Mouse (Mus musculus): Measurements from ENCODE around the gene Prss50. TPM values are rescaled to one million over a fixed set of nuclear protein-coding genes. Genes with fewer than 3 reads are reported as not detected.
A peak's percentile ranks its signal among the peaks of the same experiment; 100 is the strongest.

Gene Prss50
- polyA plus RNA-seq, 1 experiment from 2014 or later = 0.24 TPM

DNA sequence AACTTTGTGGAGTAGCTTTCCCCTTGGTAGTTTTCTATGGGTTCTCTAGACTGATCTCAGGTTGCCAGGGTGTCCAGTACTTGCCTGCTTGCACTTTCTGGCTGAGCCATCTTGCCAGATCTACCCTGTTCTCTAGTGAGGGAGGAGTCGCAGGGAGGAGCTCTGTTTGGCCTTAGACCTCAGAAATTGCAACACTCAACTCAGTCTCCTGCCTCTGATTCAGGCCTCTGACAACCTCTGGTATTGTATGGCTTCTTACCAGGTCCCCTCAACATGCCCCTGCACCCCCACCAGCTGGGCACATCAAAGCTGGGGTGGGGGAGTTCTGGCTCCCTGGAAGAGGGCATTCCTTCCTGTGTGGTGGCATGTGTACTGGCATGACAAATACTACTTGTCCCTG is 19.6 kb downstream of the Prss50 start:
- peaks cover 36% of the 10 kb centered on the region for H3K4me1 ChIP-seq (replicated peaks)
- H3K4me3 ChIP-seq (replicated peaks) = no peak overlapping the region
- no peak for ATAC-seq
- no peak overlapping the region for H3K27ac ChIP-seq
- peaks cover 63% of the 10 kb centered on the region for H3K27me3 ChIP-seq
- no peak overlapping the region for H3K9ac ChIP-seq (replicated peaks)
- no peaks in the 10 kb centered on the region for H3K9me3 ChIP-seq
- WGBS = 79% methylated on average over 1 of the region's 1 CpGs
- H3K36me3 ChIP-seq = no peaks in the 10 kb centered on the region
- no peak overlapping the region for H3K4me2 ChIP-seq (replicated peaks)

DNA sequence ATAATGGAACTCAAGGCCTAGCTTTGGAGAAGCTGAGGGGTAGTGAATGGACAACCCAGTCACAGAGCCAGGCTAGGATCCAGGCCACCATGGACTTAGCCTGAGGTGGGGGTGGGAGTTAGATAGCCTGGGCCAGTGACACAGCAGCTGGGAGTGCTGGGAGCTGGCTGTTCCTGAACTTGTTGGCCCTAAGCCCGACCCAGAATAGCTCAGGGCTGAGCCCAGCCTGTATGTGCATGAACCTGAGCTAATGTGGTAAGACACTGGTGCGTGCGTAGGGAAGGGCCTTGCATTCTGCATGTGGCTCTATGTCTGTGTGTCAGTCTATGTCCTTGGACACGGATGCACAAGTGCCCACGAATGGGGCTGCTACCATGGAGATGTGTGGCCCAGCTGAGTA is 20.1 kb downstream of the Prss50 start:
- H3K9ac ChIP-seq (replicated peaks) = no peak overlapping the region
- peaks cover 36% of the 10 kb centered on the region for H3K4me1 ChIP-seq (replicated peaks)
- H3K4me3 ChIP-seq (replicated peaks) = no peak overlapping the region
- no peaks in the 10 kb centered on the region for H3K9me3 ChIP-seq
- no peak overlapping the region for H3K27ac ChIP-seq
- no peak overlapping the region for H3K4me2 ChIP-seq (replicated peaks)
- H3K27me3 ChIP-seq = peaks cover 60% of the 10 kb centered on the region
- 93% methylated on average over 5 of the region's 5 CpGs for WGBS
- no peaks in the 10 kb centered on the region for H3K36me3 ChIP-seq
- ATAC-seq = no peak

DNA sequence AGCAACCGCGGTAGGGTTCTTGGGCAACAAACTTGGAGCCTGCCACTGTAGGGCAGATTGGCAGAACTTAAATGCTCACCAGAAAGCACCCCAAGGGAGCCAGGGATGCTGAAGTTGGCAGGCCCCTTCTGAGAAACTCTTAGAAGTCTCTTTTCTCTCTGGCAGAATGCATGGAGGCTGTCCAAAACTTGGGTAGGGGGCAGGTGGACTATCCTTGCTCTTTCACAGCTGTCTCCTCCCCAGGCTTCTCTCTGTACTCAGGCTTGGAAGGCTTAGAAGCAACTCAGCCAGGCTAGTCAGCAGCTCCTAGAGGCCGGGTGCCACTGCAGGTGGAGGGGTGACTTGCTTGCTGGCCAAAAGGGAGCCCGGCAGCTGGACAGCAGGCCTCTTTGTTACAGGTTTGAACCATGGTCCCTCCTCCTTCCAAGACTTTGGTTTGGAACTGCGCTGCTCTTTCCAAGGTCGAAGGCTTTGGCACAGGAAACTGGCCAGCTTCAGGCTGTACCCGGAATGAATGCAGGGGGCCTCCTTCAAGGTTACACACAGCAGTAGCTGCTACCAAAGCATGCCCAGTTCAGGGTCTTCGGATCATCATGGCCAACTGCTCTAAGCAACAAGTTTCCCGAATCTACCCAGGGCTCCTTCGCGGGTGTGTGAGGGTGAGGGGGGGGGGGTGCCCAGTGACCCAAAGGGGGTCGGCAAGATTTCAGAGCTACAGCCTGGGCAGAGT is 21.6 kb downstream of the Prss50 start, which contains the start of gene Als2cl:
Gene Als2cl, plus strand, starts transcription at position 680 of the 730 bp plus-strand sequence.
- Histone ChIP-seq H3K27ac (no peak within 1 kb of the TSS), H3K4me1 (replicated peaks) (peaks cover 25% of the 10 kb centered on the region), H3K9ac (replicated peaks) (peak within 1 kb of the TSS; percentile 54), H3K4me2 (replicated peaks) (peak within 1 kb of the TSS; percentile 77), H3K36me3 (no peaks in the 10 kb centered on the region), H3K9me3 (no peaks in the 10 kb centered on the region), H3K4me3 (replicated peaks) (peak within 1 kb of the TSS; percentile 45), H3K27me3 (peaks cover 49% of the 10 kb centered on the region)
- no peak for ATAC-seq
- 11% methylated on average over 12 of the region's 12 CpGs for WGBS

DNA sequence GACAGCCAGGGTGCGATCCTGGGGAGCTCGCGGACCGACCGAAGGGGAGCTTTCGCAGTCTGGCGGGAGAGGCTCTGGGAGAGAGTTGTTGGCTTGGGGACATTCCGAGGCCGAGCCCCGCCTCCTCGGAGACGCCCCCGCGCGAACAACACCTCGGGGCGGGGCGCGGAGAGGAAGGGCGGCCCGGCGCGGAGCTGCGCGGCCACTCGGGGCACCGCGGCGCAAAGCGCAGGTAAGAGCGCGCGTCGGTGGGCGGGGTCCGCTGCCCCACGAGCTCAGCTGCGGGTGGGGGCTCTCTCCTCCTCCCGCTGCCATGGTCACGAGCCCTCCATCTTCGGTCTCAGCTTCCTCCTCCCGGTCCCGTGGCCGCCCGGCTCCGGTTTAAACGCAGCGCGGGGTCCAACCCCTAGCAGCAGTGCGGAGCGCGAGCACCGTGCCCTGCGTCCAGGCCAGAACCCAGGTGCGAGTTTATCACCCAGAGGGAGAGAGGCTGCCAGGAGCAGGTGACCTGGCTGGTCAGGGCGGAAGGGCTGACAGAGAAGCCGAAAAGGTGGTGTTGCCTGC is 22.3 kb downstream of the Prss50 start, which contains the start of gene Tmie:
Gene Tmie, minus strand, starts transcription at position 116 of the 564 bp plus-strand sequence.
- Histone ChIP-seq H3K27ac (no peak within 1 kb of the TSS), H3K4me3 (replicated peaks) (peak within 1 kb of the TSS; percentile 45), H3K9ac (replicated peaks) (peak within 1 kb of the TSS; percentile 54), H3K9me3 (no peaks in the 10 kb centered on the region), H3K36me3 (no peaks in the 10 kb centered on the region), H3K27me3 (peaks cover 49% of the 10 kb centered on the region), H3K4me2 (replicated peaks) (peak within 1 kb of the TSS; percentile 77), H3K4me1 (replicated peaks) (peaks cover 18% of the 10 kb centered on the region)
- ATAC-seq = no peak
- under 1% methylated on average over 52 of the region's 57 CpGs for WGBS

DNA sequence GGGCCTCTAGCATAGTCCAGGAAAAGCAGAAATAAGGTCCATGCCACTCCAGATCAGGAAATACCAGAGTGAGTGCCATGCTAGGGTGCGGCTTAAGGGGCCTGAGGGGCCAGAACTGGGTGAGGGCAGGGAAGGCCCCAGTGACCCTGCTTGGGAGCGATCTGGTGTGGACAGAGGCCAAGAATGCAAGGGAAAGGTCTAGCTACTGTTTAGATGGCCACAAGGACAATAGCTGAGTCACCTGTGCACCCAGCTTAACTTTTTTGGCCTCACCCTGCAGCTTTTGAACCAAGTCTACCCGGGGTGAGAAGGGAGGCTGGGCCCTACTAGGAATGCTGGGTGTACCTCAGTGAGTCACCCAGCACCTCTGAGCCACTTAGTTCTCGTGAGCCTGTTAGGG is 23.0 kb downstream of the Prss50 start:
- no peaks in the 10 kb centered on the region for H3K36me3 ChIP-seq
- H3K27me3 ChIP-seq = peaks cover 49% of the 10 kb centered on the region
- H3K9ac ChIP-seq (replicated peaks) = no peak overlapping the region
- no peak for ATAC-seq
- peak overlapping the region; percentile 77 for H3K4me2 ChIP-seq (replicated peaks)
- H3K4me1 ChIP-seq (replicated peaks) = peaks cover 12% of the 10 kb centered on the region
- WGBS = 80% methylated on average over 4 of the region's 4 CpGs
- peak overlapping the region; percentile 45 for H3K4me3 ChIP-seq (replicated peaks)
- no peaks in the 10 kb centered on the region for H3K9me3 ChIP-seq
- no peak overlapping the region for H3K27ac ChIP-seq

DNA sequence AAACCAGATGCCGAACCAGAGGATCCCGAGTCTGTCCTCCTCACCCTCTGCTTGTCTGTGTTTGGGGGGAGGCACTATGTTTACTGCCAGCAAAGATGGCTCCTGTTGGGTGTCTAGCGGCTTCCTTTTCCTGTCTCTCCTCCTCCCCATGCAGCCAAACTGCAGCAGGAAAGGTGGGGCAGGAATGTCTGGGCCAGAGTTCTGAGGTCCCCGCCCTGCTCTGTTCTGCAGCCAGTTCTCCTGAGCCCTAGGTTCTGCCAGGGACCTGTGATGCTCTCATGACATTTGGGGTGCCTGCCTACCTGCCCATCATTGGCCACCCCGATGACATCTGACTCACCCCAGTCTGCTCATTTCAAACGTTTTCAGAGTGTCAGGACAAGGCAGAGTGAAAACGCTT is 24.2 kb downstream of the Prss50 start:
- no peak overlapping the region for H3K4me3 ChIP-seq (replicated peaks)
- no peaks in the 10 kb centered on the region for H3K36me3 ChIP-seq
- H3K9ac ChIP-seq (replicated peaks) = no peak overlapping the region
- 78% methylated on average over 7 of the region's 7 CpGs for WGBS
- H3K4me1 ChIP-seq (replicated peaks) = peaks cover 12% of the 10 kb centered on the region
- no peak overlapping the region for H3K4me2 ChIP-seq (replicated peaks)
- no peak overlapping the region for H3K27ac ChIP-seq
- H3K27me3 ChIP-seq = peaks cover 49% of the 10 kb centered on the region
- H3K9me3 ChIP-seq = no peaks in the 10 kb centered on the region
- ATAC-seq = no peak

DNA sequence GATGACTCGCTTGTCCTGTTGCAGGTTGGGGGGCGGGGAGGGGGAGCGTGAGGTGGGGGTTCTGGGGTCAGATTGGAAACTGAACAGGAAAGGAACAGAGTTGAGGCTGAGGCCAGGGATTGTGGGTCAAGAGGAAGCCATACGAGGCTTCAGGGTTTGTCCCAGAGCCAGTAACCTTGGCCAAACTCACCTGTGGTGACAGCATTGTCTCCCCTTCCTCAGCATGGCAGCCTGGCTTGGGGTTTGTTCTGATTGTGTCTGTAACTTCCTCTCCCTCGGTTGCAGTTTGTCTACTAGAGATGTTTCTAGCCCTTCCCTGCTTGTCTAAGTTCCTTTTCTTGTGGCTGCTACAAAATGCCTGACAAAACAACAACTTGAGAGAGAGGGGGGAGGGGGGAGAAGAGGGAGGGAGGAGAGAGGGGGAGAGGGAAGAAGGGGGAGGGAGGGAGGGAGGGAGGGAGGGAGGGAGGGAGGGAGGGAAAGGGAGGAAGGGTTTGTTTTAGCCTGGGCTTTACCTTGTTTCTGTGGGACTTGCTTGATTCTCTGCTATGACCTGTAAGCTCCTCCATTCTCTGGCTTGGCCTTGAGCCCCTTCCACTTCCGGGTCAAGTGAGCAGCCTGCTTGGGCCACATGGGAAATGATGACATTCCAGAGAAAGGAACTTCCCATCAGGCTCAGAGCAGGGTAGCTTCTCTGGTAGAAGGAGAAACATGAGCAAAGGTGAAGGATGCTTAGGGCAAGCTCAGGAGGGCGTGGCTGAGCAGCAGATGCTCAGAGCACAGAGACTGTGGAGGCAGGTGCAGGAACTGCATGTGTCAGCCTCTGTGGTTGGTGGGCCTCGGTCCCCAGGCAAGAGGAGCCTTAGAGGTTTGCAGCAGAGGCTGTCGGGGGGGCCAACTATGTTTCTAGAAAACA is 29.9 kb downstream of the Prss50 start:
- no peak overlapping the region for H3K27ac ChIP-seq
- no peak overlapping the region for H3K4me3 ChIP-seq (replicated peaks)
- H3K27me3 ChIP-seq = no peaks in the 10 kb centered on the region
- no peaks in the 10 kb centered on the region for H3K9me3 ChIP-seq
- H3K36me3 ChIP-seq = no peaks in the 10 kb centered on the region
- H3K9ac ChIP-seq (replicated peaks) = no peak overlapping the region
- no peak for ATAC-seq
- H3K4me1 ChIP-seq (replicated peaks) = 0 out of 2 replicates have a peak, but pooled peaks cover 4% of the 10 kb centered on the region
- H3K4me2 ChIP-seq (replicated peaks) = no peak overlapping the region
- 71% methylated on average over 9 of the region's 9 CpGs for WGBS

DNA sequence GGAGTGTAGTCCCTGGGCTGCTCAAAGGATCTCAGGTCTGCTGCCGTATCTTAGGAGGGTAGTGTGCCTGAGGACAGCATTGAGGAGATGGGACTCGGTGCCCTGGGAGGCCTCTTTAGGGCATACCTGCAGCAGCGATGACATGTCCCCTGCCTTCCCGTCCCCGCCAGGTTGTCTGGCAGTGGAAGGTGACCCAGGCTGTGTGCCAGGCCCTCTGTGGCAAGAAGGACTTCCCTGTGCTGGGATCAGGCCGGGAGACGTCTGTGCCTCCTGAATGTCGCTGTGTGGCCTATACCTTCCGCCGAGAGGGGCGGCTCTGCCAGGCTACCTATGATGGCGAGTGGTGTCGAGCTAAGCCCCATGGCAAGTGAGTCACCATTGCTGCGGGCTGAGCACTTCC is 31.2 kb downstream of the Prss50 start:
- no peak for ATAC-seq
- no peaks in the 10 kb centered on the region for H3K9me3 ChIP-seq
- H3K9ac ChIP-seq (replicated peaks) = no peak overlapping the region
- H3K27me3 ChIP-seq = peaks cover 2% of the 10 kb centered on the region; the same call in 1 of the 2 replicates
- WGBS = 87% methylated on average over 14 of the region's 14 CpGs
- 0 out of 2 replicates have a peak, but pooled peaks cover 4% of the 10 kb centered on the region for H3K4me1 ChIP-seq (replicated peaks)
- no peak overlapping the region for H3K4me2 ChIP-seq (replicated peaks)
- no peak overlapping the region for H3K4me3 ChIP-seq (replicated peaks)
- H3K36me3 ChIP-seq = no peaks in the 10 kb centered on the region
- no peak overlapping the region for H3K27ac ChIP-seq

DNA sequence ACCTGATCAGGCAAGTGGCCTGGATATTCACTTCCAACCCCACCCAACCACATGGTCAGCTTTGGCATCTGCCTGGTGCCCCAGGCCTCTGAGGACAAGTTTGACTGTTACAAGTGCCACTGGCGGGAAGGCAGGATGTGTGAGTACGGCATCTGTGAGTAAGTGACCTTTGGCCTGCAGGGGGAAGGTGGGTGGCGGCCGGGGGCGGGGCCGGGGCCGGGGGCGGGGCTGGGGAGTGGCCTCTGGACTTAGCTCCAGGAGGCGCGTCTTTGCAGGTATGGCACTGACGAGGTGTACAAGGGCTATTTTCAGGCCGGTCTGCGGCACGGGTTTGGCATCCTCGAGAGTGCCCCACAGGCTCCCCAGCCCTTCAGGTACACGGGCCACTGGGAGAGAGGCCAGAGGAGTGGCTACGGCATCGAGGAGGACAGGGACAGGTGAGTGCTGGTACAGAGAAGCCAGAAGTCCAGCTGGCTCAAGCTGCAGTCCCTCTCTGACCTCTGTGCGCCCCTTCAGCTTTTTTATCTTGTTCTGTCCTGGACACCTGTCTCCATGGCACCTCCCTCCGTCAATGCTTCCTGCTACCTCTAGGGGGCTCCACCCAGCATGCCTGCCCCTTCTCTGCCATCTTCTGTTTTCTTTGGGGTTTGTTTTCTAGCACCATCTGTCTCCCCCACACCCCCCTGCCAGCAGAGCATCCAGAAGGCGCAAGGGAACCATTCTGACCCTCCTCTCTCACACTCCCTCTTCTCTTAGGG is 32.4 kb downstream of the Prss50 start:
- peaks cover 6% of the 10 kb centered on the region; the same call in 1 of the 2 replicates for H3K27me3 ChIP-seq
- WGBS = 15% methylated on average over 19 of the region's 21 CpGs
- no peak overlapping the region for H3K4me3 ChIP-seq (replicated peaks)
- H3K9me3 ChIP-seq = no peaks in the 10 kb centered on the region
- no peak overlapping the region for H3K27ac ChIP-seq
- ATAC-seq = no peak
- no peaks in the 10 kb centered on the region for H3K36me3 ChIP-seq
- no peak overlapping the region for H3K9ac ChIP-seq (replicated peaks)
- no peak overlapping the region for H3K4me2 ChIP-seq (replicated peaks)
- H3K4me1 ChIP-seq (replicated peaks) = 0 out of 2 replicates have a peak, but pooled peaks cover 4% of the 10 kb centered on the region

DNA sequence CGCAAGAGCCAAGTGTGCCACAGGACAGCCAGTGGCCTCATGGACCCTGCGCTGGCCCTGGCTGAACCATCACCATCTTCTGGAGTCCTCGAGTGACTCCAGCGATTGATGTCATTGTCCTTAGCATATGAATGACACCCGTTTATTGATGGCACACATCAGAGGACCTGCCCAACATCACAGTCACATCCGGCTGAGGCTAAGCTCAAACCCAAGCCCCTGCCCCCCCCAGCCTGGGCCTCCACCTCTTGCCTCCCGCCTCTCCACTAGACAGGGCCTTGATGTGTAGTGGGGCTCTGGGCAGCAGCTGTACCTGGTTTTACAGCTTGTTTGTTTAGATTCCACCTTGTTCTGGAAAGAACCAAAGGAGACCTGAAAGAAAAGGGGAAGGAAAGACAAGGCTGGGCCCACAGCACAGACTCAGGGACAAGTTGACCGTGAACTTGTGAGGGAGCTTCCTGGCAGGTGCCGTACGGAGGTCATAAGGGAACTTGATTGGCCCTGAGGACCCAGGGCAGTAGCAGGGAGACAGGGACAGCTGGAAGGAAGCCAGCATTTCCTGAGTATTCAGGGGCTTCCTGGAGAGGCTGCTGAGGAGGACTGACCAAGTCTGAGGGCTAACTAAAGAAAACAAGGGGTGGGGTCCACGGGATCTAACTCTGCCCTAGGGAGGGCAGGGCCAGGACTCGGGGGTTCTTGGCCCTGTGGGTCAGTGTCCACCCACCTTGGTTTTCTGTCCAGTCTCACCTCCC is 33.5 kb downstream of the Prss50 start:
- no peaks in the 10 kb centered on the region for H3K36me3 ChIP-seq
- H3K9ac ChIP-seq (replicated peaks) = no peak overlapping the region
- no peaks in the 10 kb centered on the region for H3K9me3 ChIP-seq
- 84% methylated on average over 12 of the region's 12 CpGs for WGBS
- H3K27me3 ChIP-seq = peaks cover 8% of the 10 kb centered on the region; the same call in 1 of the 2 replicates
- H3K4me3 ChIP-seq (replicated peaks) = no peak overlapping the region
- peaks cover 8% of the 10 kb centered on the region; the same call in 1 of the 2 replicates for H3K4me1 ChIP-seq (replicated peaks)
- H3K4me2 ChIP-seq (replicated peaks) = no peak overlapping the region
- ATAC-seq = no peak
- no peak overlapping the region for H3K27ac ChIP-seq

DNA sequence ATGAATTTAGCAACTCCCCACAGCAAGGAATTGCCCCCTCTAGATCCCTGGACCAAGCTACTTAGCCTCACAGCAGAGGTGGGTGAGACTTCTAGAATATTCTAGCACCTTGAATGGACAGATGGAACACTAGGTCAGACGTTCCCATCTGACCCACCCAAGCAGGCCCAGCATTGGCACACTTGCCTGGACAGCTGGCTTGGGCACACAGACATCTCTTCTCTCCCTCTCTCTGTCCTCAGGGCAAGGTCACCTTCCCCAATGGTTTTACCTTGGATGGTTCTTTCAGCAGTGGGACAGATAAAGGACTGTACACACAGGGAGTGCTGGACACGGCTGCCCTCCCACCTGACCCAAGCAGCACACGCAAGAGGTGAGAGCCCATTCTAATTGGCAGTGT is 34.8 kb downstream of the Prss50 start:
- Histone ChIP-seq H3K9ac (replicated peaks) (no peak overlapping the region), H3K4me3 (replicated peaks) (no peak overlapping the region), H3K9me3 (no peaks in the 10 kb centered on the region), H3K4me1 (replicated peaks) (peaks cover 8% of the 10 kb centered on the region; the same call in 1 of the 2 replicates), H3K27ac (no peak overlapping the region), H3K27me3 (peaks cover 8% of the 10 kb centered on the region; the same call in 1 of the 2 replicates), H3K36me3 (no peaks in the 10 kb centered on the region), H3K4me2 (replicated peaks) (no peak overlapping the region)
- WGBS = 92% methylated on average over 3 of the region's 3 CpGs
- no peak for ATAC-seq

All from midbrain, embryonic 13.5 days (tissue).